Mouse (Mus musculus): ENCODE results near the gene Osm. TPM values are rescaled to one million over a fixed set of nuclear protein-coding genes. Genes with fewer than 3 reads are reported as not detected.

Osm gene
- total RNA-seq, 2 experiments from 2014 or later: not detected

- Histone ChIP-seq H3K27ac (peak overlapping the region; percentile 76), H3K4me3 (peak overlapping the region; percentile 83)
- TF ChIP-seq CTCF (IDR thresholded peaks at IDR 0.05): peak; percentile 36; the same call in 1 of the 2 replicates
- DNase-seq: peak; percentile 78
- intact Hi-C loops (cut with DNase I): no loop called here
These were observed 30.3 kb downstream of the Osm start for GRCm38 (mm10) chr11:4266271-4267201.

DNA sequence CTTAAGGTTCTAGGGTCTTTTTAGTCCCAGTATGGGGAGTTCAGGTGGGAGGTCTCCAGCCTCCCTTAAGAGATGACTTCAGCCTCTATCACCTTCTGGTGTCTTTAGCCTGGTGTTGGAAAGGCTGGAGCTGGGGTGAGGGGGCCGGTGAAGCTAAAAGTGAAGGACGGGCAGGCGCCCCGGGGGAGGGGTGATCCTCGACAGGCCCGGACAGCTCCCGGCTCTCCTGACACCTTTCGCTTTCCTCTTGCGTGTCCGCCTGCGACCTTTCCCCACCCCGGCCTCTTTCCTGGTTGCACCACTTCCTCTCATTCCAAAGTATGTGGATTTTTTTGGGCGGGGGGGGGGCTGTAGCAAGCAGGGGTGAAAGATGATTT lies 31.0 kb downstream of the Osm start:
- intact Hi-C loops (cut with DNase I): no loop called here
- Histone ChIP-seq H3K27ac (peak overlapping the region; percentile 76), H3K4me3 (peak overlapping the region; percentile 83)
- TF ChIP-seq CTCF (IDR thresholded peaks at IDR 0.05): no peak
- DNase-seq: no peak

DNA sequence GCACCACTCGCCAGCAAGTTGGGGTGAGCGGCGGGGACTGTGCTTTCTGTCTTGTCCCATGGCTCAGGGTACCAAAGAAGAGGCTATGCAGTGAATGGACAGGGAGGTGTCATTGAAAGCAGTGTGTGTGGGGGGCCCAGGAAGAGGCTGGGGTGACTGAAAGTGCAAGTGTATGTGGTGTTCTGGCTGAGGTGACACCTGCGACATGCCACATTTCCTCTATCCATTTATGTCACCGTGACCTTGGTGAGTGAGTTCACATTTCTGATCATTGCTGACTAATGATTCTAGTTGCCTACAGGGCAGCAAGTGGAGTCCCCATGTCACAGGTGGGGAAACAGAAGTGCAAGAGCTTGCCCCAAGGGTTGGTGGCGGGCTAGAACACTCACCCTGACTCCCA lies 32.3 kb downstream of the Osm start:
- no peak for DNase-seq
- H3K4me3 ChIP-seq: no peak overlapping the region
- intact Hi-C loops (cut with DNase I): no loop called here
- no peak overlapping the region for H3K27ac ChIP-seq
- TF ChIP-seq CTCF (IDR thresholded peaks at IDR 0.05): no peak

DNA sequence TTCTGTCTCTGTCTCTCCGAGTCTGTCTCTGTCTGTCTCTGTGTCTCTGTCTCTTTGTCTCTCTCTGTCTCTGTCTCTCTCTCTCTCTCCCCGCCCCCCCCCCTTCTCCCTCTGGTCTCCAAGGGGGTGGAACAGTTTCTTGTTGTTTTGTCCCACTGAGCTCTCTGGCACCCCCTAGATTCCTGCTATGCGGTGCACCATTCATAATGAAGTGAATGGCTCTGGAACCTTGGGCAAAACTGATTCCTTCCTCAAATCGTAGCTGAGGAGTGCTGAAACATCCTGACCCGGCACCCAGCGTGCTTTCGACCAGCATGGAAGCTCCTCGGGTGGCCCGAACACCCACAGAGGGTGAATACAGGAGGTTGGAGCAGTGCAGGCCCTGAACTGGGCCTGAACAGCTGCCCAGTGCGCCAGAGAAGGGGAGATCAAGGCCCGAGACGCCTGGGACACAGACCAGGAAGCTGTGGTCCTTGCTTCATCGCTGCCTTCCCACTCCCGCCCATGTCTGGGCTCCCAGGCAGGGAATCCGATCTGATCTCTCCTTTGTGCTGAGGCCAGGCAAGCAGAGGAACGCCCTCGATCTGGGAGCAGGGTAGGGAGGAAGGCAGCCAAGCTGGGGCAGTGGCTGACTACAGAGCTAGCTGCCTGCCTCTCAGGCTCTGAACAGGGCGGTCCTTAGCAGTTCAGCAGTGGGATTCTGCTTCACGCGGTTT lies 34.7 kb downstream of the Osm start:
- Histone ChIP-seq H3K27ac (peak overlapping the region; percentile 76), H3K4me3 (peak overlapping the region; percentile 40)
- intact Hi-C loops (cut with DNase I): no loop called here
- TF ChIP-seq CTCF (IDR thresholded peaks at IDR 0.05): peak; percentile 41
- peak; percentile 90 for DNase-seq

GRCm38 (mm10) chr11:4271544-4271943 lies 35.3 kb downstream of the Osm start:
- no peak for DNase-seq
- Histone ChIP-seq H3K27ac (peak overlapping the region; percentile 76), H3K4me3 (peak overlapping the region; percentile 40; the same call in 1 of the 2 replicates)
- intact Hi-C loops (cut with DNase I): no loop called here
- TF ChIP-seq CTCF (IDR thresholded peaks at IDR 0.05): no peak

- no peak overlapping the region for H3K4me3 ChIP-seq
- TF ChIP-seq CTCF (IDR thresholded peaks at IDR 0.05): no peak
- H3K27ac ChIP-seq: peak overlapping the region; percentile 62
- intact Hi-C loops (cut with DNase I): no loop called here
- DNase-seq: peak; percentile 58
These were observed 40.2 kb downstream of the Osm start for GRCm38 (mm10) chr11:4276411-4276861.

DNA sequence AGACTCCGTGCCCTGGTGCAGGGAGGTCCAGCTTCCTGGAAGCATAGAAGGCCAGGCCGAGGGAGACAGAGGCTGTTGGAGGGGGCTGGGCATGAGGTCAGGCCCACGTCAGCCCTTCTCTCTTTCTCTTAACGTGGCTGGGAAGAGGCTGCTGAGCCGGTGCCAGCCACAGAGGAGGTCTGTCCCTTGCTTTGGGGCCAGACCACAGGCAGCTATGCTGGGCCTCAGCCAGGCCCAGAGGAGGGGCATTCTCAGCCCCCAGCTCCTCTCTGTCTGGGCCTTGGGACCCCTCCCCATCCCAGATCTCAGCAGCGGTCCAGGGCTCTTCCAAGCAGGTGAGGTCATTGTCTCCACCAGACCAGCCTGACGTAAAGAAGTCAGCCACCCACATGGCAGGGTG lies 43.7 kb downstream of the Osm start:
- no peak overlapping the region for H3K27ac ChIP-seq
- H3K4me3 ChIP-seq: no peak overlapping the region
- no peak for TF ChIP-seq CTCF (IDR thresholded peaks at IDR 0.05)
- intact Hi-C loops (cut with DNase I): no loop called here
- DNase-seq: no peak

GRCm38 (mm10) chr11:4281852-4282251 lies 45.6 kb downstream of the Osm start:
- Histone ChIP-seq H3K4me3 (no peak overlapping the region), H3K27ac (no peak overlapping the region)
- TF ChIP-seq CTCF (IDR thresholded peaks at IDR 0.05): no peak
- no peak for DNase-seq
- intact Hi-C loops (cut with DNase I): no loop called here

DNA sequence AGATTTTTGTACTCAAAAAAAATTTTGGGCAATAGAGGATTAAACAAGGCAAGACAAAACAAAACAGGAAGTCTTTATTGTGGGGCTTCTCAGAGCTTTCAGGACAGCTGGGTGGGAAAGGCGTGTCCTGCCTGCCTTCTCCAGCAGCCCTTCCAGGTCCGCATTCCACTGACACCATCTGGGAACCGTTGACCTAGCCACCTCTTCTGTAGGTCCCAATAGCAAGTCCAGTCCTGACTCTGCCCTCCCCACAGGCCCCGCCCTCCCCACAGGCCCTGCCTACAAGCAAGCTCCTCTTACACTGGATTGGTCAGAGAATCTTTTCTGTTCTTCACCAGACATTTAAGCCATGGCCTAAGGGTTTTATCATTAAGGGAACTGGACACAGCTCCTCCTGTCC lies 47.4 kb downstream of the Osm start:
- Histone ChIP-seq H3K27ac (peak overlapping the region; percentile 62), H3K4me3 (no peak overlapping the region)
- intact Hi-C loops (cut with DNase I): no loop called here
- peak; percentile 66 for DNase-seq
- no peak for TF ChIP-seq CTCF (IDR thresholded peaks at IDR 0.05)

DNA sequence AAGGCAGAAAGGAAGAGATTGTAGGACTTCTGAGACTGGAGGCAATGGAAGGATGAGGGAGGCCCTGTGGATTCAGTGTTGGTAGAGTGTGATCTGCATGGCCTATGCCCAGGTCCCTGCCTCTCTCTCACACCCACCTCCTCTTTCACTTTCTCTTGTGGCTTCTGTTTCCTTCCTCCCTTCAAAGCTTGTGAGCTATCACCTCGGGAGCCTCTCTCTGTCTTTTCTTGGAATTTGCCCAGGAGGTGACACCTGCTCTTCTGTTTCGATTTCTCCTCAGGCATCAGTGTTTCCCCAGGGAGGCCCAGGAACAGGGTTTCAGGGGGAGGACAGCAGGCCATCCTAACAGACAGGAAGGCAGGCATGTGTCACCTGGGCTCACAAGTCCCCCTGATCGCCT lies 53.1 kb downstream of the Osm start:
- no peak for TF ChIP-seq CTCF (IDR thresholded peaks at IDR 0.05)
- H3K27ac ChIP-seq: no peak overlapping the region
- intact Hi-C loops (cut with DNase I): no loop called here

More for the DNA sequence above, 53.1 kb downstream of the Osm start:
- no peak for DNase-seq
- no peak overlapping the region for H3K4me3 ChIP-seq

Other genes with a start within 250 kb of the Osm start
- not detected for gene Sec14l4, start 205.0 kb upstream of the Osm start, total RNA-seq (2021)
- not detected for gene Sec14l3, start 171.6 kb upstream of the Osm start, total RNA-seq (2021)
- gene Mtfp1, start 141.0 kb upstream of the Osm start, total RNA-seq (2021): 10 to 100 TPM; 38.9 to 72.9 TPM
- gene Sec14l2, start 113.0 kb upstream of the Osm start, total RNA-seq (2021): under 1 TPM; 0.22 to 0.36 TPM
- gene Rnf215, start 101.2 kb upstream of the Osm start, total RNA-seq (2021): 1 to 10 TPM; 4.6 to 6.3 TPM
- gene Ccdc157, start 76.1 kb upstream of the Osm start, total RNA-seq (2021): 1 to 10 TPM; 3.2 to 3.4 TPM
- 10 to 100 TPM; 13.9 to 19.6 TPM for gene Sf3a1, start 76.1 kb upstream of the Osm start, total RNA-seq (2021)
- gene Tbc1d10a, start 49.6 kb upstream of the Osm start, total RNA-seq (2021): 1 to 10 TPM; 3.1 to 5.2 TPM
- gene Castor1, start 18.2 kb upstream of the Osm start, total RNA-seq (2021): 1 to 10 TPM; 2.0 to 2.6 TPM
- gene Lif, start 21.1 kb downstream of the Osm start, total RNA-seq (2021): under 1 TPM; 0.17 to 0.23 TPM
- gene Hormad2, start 204.7 kb downstream of the Osm start, total RNA-seq (2021): not detected